Mouse (Mus musculus) midbrain, embryonic 16.5 days (tissue): ENCODE results near the gene Odf3. TPM values are rescaled to one million over a fixed set of nuclear protein-coding genes. Genes with fewer than 3 reads are reported as not detected.

ENCODE experiments used
- ATAC-seq: fragments of 200-750 bp; cut with Nextera tagmentation; 2 replicates; pipeline ENCODE4 v1.8.0; 2017; ENCODE audit warnings: moderate TSS enrichment
- H3K27ac ChIP-seq: fragments of 300-500 bp; sonication (generic); 2 replicates; pipeline ENCODE4 v1.5.1; 2014; ENCODE audit warnings: mild to moderate bottlenecking, low read length, mixed read lengths
- H3K27me3 ChIP-seq: fragments of 300-500 bp; sonication (generic); 2 replicates; pipeline ENCODE4 v1.6.1; 2014; ENCODE audit warnings: low read depth, low read length, mixed read lengths; ENCODE audit not compliant: control insufficient read depth, insufficient read depth
- H3K36me3 ChIP-seq: fragments of 300-500 bp; sonication (generic); 2 replicates; pipeline ENCODE4 v1.6.1; 2014; ENCODE audit warnings: mild to moderate bottlenecking, low read length, moderate library complexity, mixed read lengths; ENCODE audit not compliant: control insufficient read depth, insufficient read depth
- H3K4me1 ChIP-seq: fragments of 300-500 bp; sonication (generic); 2 replicates; pipeline ENCODE4 v1.6.1; 2014; ENCODE audit warnings: mild to moderate bottlenecking, low read length, mixed read lengths; ENCODE audit not compliant: control insufficient read depth, insufficient read depth
- H3K4me2 ChIP-seq: fragments of 300-500 bp; sonication (generic); 2 replicates; pipeline ENCODE4 v1.6.1; 2014; ENCODE audit warnings: mild to moderate bottlenecking, low read length, mixed read lengths
- H3K4me3 ChIP-seq: fragments of 300-500 bp; sonication (generic); 2 replicates; pipeline ENCODE4 v1.5.1; 2014; ENCODE audit warnings: low read depth, mild to moderate bottlenecking, low read length, moderate library complexity, mixed read lengths
- H3K9ac ChIP-seq: fragments of 300-500 bp; sonication (generic); 2 replicates; pipeline ENCODE4 v1.6.1; 2014; ENCODE audit warnings: low read depth, low read length, mixed read lengths
- H3K9me3 ChIP-seq: fragments of 300-500 bp; sonication (generic); replicated peaks from 2 replicates; pipeline ENCODE4 v1.6.1; 2014; ENCODE audit warnings: mild to moderate bottlenecking, low read length, mixed read lengths; ENCODE audit not compliant: control insufficient read depth, poor library complexity, severe bottlenecking
- WGBS: fragments of 180-500 bp; shearing (Covaris S2); extraction: QIAGEN DNeasy Blood & Tissue Kit; methylation state at CpG from one replicate; pipeline ENCODE4 v1.1.7; 2014; 5-methylcytosine and 5-hydroxymethylcytosine counted together
- polyA plus RNA-seq: library from polyadenylated mRNA; unstranded; fragments of >200 nt; fragmentation: Nextera tagmentation; extraction: Ambion mirVana; gene quantifications from 2 replicates; pipeline ENCODE4 v1.2.1, GENCODE M21; 2015

Gene Odf3
- polyA plus RNA-seq, 1 experiment from 2014 or later, result not detected

GRCm38 (mm10) chr7:140839556-140839955 lies 8.0 kb upstream of the Odf3 start:
- WGBS, result 63% methylated on average over 5 of the region's 5 CpGs
- Histone ChIP-seq H3K27me3 (peaks cover 4% of the 10 kb centered on the region), H3K4me2 (no peak overlapping the region), H3K9me3 (no peaks in the 10 kb centered on the region), H3K9ac (no peak overlapping the region), H3K4me1 (no peaks in the 10 kb centered on the region), H3K36me3 (no peaks in the 10 kb centered on the region), H3K4me3 (no peak overlapping the region), H3K27ac (no peak overlapping the region)
- ATAC-seq, result no peak

DNA sequence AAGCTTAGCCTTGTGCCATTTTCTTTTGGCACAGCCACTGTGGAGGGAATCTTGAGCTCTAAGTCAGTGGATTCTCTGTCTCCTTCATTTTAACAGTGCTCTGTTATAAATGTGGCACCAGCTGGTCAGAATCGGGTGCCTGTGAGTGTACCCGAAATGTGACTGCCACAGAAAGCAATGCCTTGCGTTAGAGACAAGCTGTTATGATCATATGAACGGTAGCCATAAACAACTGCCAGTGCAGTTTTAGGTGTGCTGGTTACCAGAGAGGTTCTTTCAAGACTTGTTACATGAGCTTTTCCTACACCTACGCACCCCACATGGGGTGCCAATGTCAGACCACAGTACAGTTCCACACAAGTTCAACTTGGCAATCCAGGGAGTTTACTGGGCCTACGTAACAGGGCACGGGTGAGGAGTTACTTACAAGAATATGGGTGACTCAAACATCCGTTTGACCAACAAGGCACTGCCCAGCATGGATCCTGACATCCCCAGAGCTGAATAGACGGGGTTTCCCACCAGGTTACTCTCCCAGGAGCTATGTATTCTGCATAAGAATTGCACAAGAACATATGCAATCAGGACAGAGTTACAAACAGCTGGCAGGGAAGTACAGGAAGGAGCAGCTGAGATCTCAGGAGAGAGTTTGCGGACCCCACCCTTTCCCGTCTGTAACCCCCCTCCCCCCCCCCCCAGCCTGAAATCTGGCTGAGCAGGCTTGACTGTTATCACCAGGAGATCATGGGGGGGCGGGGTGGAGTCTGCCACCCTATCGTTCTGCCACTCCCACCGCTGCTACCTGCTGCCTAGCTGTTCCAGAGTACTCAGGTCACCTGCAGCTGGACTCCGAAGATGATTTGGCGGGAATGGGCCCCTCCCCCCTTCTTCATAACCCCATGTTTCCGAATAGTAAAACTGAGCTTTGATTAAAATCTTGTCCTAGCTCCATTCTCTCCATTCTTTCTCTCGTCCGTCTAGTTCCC lies 6.6 kb upstream of the Odf3 start:
- no peak overlapping the region for H3K9ac ChIP-seq
- H3K9me3 ChIP-seq, result no peaks in the 10 kb centered on the region
- no peak overlapping the region for H3K27ac ChIP-seq
- H3K4me1 ChIP-seq, result no peaks in the 10 kb centered on the region
- 43% methylated on average over 19 of the region's 19 CpGs for WGBS
- no peaks in the 10 kb centered on the region for H3K36me3 ChIP-seq
- no peak overlapping the region for H3K4me3 ChIP-seq
- H3K27me3 ChIP-seq, result peaks cover 4% of the 10 kb centered on the region
- ATAC-seq, result no peak
- no peak overlapping the region for H3K4me2 ChIP-seq

GRCm38 (mm10) chr7:140843806-140844205 lies 3.8 kb upstream of the Odf3 start:
- 78% methylated on average over 7 of the region's 7 CpGs for WGBS
- Histone ChIP-seq H3K9me3 (no peaks in the 10 kb centered on the region), H3K9ac (no peak overlapping the region), H3K4me1 (no peaks in the 10 kb centered on the region), H3K4me2 (no peak overlapping the region), H3K36me3 (no peaks in the 10 kb centered on the region), H3K27me3 (peaks cover 7% of the 10 kb centered on the region), H3K4me3 (no peak overlapping the region), H3K27ac (no peak overlapping the region)
- ATAC-seq, result no peak

DNA sequence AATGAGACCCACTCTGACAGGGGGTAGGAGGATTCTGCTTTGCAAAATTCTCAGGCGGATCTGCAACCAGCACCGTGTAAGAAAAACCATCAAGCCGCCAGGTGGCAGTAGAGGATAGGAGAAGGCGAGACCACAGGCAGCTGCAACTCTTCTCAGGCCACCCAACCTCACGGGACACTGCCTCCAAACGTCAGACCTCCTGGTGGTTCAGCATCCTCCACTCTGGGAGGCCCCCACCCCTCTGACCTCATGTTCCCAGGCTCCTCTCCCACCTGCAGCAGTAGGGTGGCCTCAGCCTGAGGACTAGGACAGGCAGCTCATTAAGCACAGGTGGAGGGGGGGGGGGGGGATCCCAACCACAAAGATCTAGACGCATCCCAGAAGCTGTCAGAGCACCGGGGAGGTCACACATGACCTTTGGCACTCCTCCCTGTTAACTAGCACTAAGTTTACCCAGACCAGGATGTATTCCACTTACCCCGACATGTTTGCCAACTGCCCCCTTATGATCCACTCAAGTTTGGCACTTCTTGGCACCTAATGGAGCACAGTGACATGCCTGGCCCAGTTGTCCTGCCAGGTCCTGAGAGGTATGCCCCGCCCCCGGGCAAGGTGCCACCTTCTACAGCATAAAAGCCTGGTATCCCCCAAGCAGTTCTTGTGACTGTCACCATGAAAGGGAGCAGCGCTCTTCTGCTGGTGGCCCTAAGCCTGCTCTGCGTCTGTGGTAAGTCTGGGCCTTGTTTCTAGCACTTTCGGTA lies 2.5 kb upstream of the Odf3 start, which contains the start of gene Scgb1c1:
Gene Scgb1c1 (plus strand): TSS at position 643 of the 761 bp plus-strand sequence.
- Histone ChIP-seq H3K4me3 (no peak within 1 kb of the TSS), H3K9me3 (no peaks in the 10 kb centered on the region), H3K9ac (no peak within 1 kb of the TSS), H3K36me3 (no peaks in the 10 kb centered on the region), H3K27ac (no peak within 1 kb of the TSS), H3K4me1 (no peaks in the 10 kb centered on the region), H3K27me3 (peaks cover 7% of the 10 kb centered on the region), H3K4me2 (peak within 1 kb of the TSS; percentile 28; the same call in 1 of the 2 replicates)
- peak; percentile 71 for ATAC-seq
- WGBS, result 30% methylated on average over 14 of the region's 14 CpGs

- no peak overlapping the region for H3K27ac ChIP-seq
- no peak overlapping the region for H3K4me2 ChIP-seq
- H3K9ac ChIP-seq, result no peak overlapping the region
- 70% methylated on average over 4 of the region's 4 CpGs for WGBS
- no peaks in the 10 kb centered on the region for H3K9me3 ChIP-seq
- no peaks in the 10 kb centered on the region for H3K36me3 ChIP-seq
- H3K4me3 ChIP-seq, result no peak overlapping the region
- ATAC-seq, result no peak
- H3K4me1 ChIP-seq, result no peaks in the 10 kb centered on the region
- H3K27me3 ChIP-seq, result peaks cover 6% of the 10 kb centered on the region
These were observed 1.9 kb upstream of the Odf3 start for GRCm38 (mm10) chr7:140845683-140846082.

DNA sequence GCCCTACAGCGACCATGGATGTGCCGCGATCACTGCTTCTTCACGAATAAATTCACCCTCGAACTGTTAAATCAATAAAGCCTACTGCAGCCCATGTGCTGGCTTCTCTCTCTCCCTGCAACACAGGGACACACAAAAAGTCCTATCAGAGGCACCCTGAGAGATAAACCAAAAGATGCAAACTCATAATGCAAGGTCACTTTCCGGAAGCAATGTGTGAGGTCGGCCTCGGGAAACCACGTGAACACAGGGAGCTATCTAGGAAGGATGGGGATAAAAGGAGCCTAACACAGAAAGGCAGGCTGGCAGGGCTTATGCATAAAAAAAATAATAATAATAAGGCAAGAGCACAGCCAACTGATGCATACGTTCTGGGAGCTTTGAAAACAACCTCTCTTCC lies 929 bp upstream of the Odf3 start:
- H3K27ac ChIP-seq, result no peak overlapping the region
- peaks cover 3% of the 10 kb centered on the region; the same call in 1 of the 2 replicates for H3K27me3 ChIP-seq
- H3K9me3 ChIP-seq, result no peaks in the 10 kb centered on the region
- H3K4me2 ChIP-seq, result no peak overlapping the region
- ATAC-seq, result no peak
- H3K4me1 ChIP-seq, result no peaks in the 10 kb centered on the region
- H3K4me3 ChIP-seq, result no peak overlapping the region
- no peak overlapping the region for H3K9ac ChIP-seq
- H3K36me3 ChIP-seq, result peaks cover 3% of the 10 kb centered on the region
- 87% methylated on average over 10 of the region's 10 CpGs for WGBS

- Histone ChIP-seq H3K27me3 (peaks cover 3% of the 10 kb centered on the region; the same call in 1 of the 2 replicates), H3K9ac (no peak overlapping the region), H3K36me3 (peaks cover 11% of the 10 kb centered on the region), H3K4me3 (no peak overlapping the region), H3K4me2 (no peak overlapping the region), H3K9me3 (no peaks in the 10 kb centered on the region), H3K4me1 (no peaks in the 10 kb centered on the region), H3K27ac (no peak overlapping the region)
- ATAC-seq, result no peak
- 93% methylated on average over 10 of the region's 10 CpGs for WGBS
These were observed 986 bp downstream of the Odf3 start for GRCm38 (mm10) chr7:140848591-140848990.

GRCm38 (mm10) chr7:140851916-140852315 lies 4.3 kb downstream of the Odf3 start:
- no peak overlapping the region for H3K9ac ChIP-seq
- no peaks in the 10 kb centered on the region for H3K9me3 ChIP-seq
- no peak for ATAC-seq
- no peak overlapping the region for H3K4me2 ChIP-seq
- no peaks in the 10 kb centered on the region for H3K27me3 ChIP-seq
- 95% methylated on average over 4 of the region's 4 CpGs for WGBS
- no peak overlapping the region for H3K4me3 ChIP-seq
- H3K4me1 ChIP-seq, result peaks cover 7% of the 10 kb centered on the region
- no peak overlapping the region for H3K27ac ChIP-seq
- peaks cover 19% of the 10 kb centered on the region for H3K36me3 ChIP-seq

DNA sequence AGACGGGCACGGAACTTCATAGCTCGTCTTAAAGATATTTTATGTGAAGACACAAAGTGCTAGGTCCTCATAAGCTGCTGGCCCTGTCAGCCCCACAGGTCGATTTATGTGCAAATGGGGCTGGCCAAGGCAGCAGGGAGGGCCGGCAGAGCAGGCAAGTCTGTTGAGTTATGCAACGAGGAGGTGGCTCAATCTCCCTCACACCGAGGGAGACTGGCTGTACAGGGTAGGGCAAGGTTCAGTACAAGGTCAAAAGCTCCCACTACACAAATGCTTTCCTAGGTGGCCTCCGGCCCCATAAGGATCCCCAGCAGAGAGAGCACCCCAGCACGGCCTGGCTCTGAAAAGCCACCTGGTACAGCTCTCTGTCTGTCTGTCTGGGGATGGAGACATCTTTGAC lies 5.8 kb downstream of the Odf3 start:
- Histone ChIP-seq H3K9ac (no peak overlapping the region), H3K4me3 (no peak overlapping the region), H3K27ac (no peak overlapping the region), H3K36me3 (peaks cover 19% of the 10 kb centered on the region), H3K4me1 (peaks cover 12% of the 10 kb centered on the region), H3K4me2 (no peak overlapping the region), H3K27me3 (no peaks in the 10 kb centered on the region), H3K9me3 (no peaks in the 10 kb centered on the region)
- 88% methylated on average over 9 of the region's 9 CpGs for WGBS
- no peak for ATAC-seq
